Mouse (Mus musculus) ES-Bruce4 (cell line): ENCODE data around the gene Asic5. TPM values are rescaled to one million over a fixed set of nuclear protein-coding genes. Genes with fewer than 3 reads are reported as not detected.

Experiments used
- H3K27ac ChIP-seq: 2 replicates; pipeline ENCODE4 v1.5.1; 2012; ENCODE audit warnings: low read length, inconsistent platforms; ENCODE audit not compliant: insufficient read depth
- H3K27me3 ChIP-seq: 2 replicates; pipeline ENCODE4 v1.6.1; 2012; ENCODE audit warnings: mild to moderate bottlenecking, low read length, inconsistent platforms; ENCODE audit not compliant: control insufficient read depth, poor library complexity, insufficient read depth, severe bottlenecking
- H3K36me3 ChIP-seq: 2 replicates; pipeline ENCODE4 v1.6.1; 2012; ENCODE audit warnings: inconsistent platforms, mild to moderate bottlenecking, low read length, moderate library complexity; ENCODE audit not compliant: control insufficient read depth, poor library complexity, insufficient read depth, severe bottlenecking
- H3K4me1 ChIP-seq: one replicate; pipeline ENCODE4 v1.8.1; 2011; ENCODE audit warnings: low read length; ENCODE audit not compliant: control insufficient read depth, insufficient read depth
- H3K4me3 ChIP-seq: 2 replicates; pipeline ENCODE4 v1.5.1; 2011; ENCODE audit warnings: low read depth, mild to moderate bottlenecking, low read length
- H3K9ac ChIP-seq: 2 replicates; pipeline ENCODE4 v1.6.1; 2012; ENCODE audit warnings: low read depth, mild to moderate bottlenecking, inconsistent platforms; ENCODE audit not compliant: poor library complexity, severe bottlenecking
- H3K9me3 ChIP-seq: replicated peaks from 2 replicates; pipeline ENCODE4 v1.6.1; 2012; ENCODE audit warnings: mild to moderate bottlenecking, low read length, inconsistent platforms; ENCODE audit not compliant: control insufficient read depth, poor library complexity, insufficient read depth, severe bottlenecking
- CTCF ChIP-seq: IDR thresholded peaks from one replicate; pipeline ENCODE4 v1.8.1; 2011; ENCODE audit warnings: low read depth, low read length
- EP300 ChIP-seq: IDR thresholded peaks from 2 replicates; pipeline ENCODE4 v1.6.1; 2011; ENCODE audit warnings: low read depth, low read length; ENCODE audit not compliant: insufficient read depth
- POLR2A ChIP-seq: IDR thresholded peaks from one replicate; pipeline ENCODE4 v1.8.1; 2011; ENCODE audit warnings: low read length; ENCODE audit not compliant: insufficient read depth
- polyA plus RNA-seq: library from polyadenylated mRNA; stranded (reverse); fragments of >200 nt; gene quantifications from 2 replicates; pipeline ENCODE4 v1.2.4, GENCODE M21; 2011; ENCODE audit warnings: low read depth; ENCODE audit not compliant: missing spikeins, insufficient read depth, insufficient read length

Gene Asic5
- polyA plus RNA-seq, 1 experiment, result not detected

GRCm38 (mm10) chr3:81949048-81949447 lies 33.0 kb upstream of the Asic5 start:
- no peaks in the 10 kb centered on the region for H3K27me3 ChIP-seq
- no peaks in the 10 kb centered on the region for H3K36me3 ChIP-seq
- no peak overlapping the region for H3K4me3 ChIP-seq
- no peak overlapping the region for H3K27ac ChIP-seq
- no peaks in the 10 kb centered on the region for H3K4me1 ChIP-seq
- no peaks in the 10 kb centered on the region for H3K9me3 ChIP-seq
- H3K9ac ChIP-seq, result no peak overlapping the region
- TF ChIP-seq POLR2A (no peak), EP300 (no peak), CTCF (no peak)

- TF ChIP-seq POLR2A (no peak), CTCF (no peak), EP300 (no peak)
- Histone ChIP-seq H3K4me1 (no peaks in the 10 kb centered on the region), H3K4me3 (no peak overlapping the region)
Measured at GRCm38 (mm10) chr3:81951785-81952184, 30.3 kb upstream of the Asic5 start.

GRCm38 (mm10) chr3:81957484-81957883 lies 24.6 kb upstream of the Asic5 start:
- TF ChIP-seq EP300 (no peak), CTCF (no peak), POLR2A (no peak)
- H3K36me3 ChIP-seq, result no peaks in the 10 kb centered on the region

More at GRCm38 (mm10) chr3:81951785-81952184, 30.3 kb upstream of the Asic5 start:
- Histone ChIP-seq H3K9ac (no peak overlapping the region), H3K27me3 (no peaks in the 10 kb centered on the region), H3K36me3 (no peaks in the 10 kb centered on the region), H3K27ac (no peak overlapping the region), H3K9me3 (no peaks in the 10 kb centered on the region)

GRCm38 (mm10) chr3:81961336-81961735 lies 20.8 kb upstream of the Asic5 start:
- Histone ChIP-seq H3K27ac (no peak overlapping the region), H3K4me3 (no peak overlapping the region), H3K27me3 (no peaks in the 10 kb centered on the region), H3K36me3 (no peaks in the 10 kb centered on the region), H3K4me1 (no peaks in the 10 kb centered on the region), H3K9ac (no peak overlapping the region), H3K9me3 (no peaks in the 10 kb centered on the region)
- TF ChIP-seq CTCF (no peak), POLR2A (no peak), EP300 (no peak)

More at GRCm38 (mm10) chr3:81957484-81957883, 24.6 kb upstream of the Asic5 start:
- Histone ChIP-seq H3K4me3 (no peak overlapping the region), H3K27ac (no peak overlapping the region), H3K27me3 (no peaks in the 10 kb centered on the region), H3K9me3 (no peaks in the 10 kb centered on the region), H3K9ac (no peak overlapping the region), H3K4me1 (no peaks in the 10 kb centered on the region)

- Histone ChIP-seq H3K9me3 (no peaks in the 10 kb centered on the region), H3K27me3 (no peaks in the 10 kb centered on the region), H3K27ac (no peak overlapping the region), H3K9ac (no peak overlapping the region), H3K4me1 (no peaks in the 10 kb centered on the region), H3K4me3 (no peak overlapping the region), H3K36me3 (no peaks in the 10 kb centered on the region)
- TF ChIP-seq CTCF (no peak), EP300 (no peak), POLR2A (no peak)
Measured at GRCm38 (mm10) chr3:81963768-81964167, 18.3 kb upstream of the Asic5 start.

- H3K27me3 ChIP-seq, result no peaks in the 10 kb centered on the region
- H3K4me3 ChIP-seq, result no peak overlapping the region
- no peak for TF ChIP-seq CTCF
- no peak for TF ChIP-seq POLR2A
- TF ChIP-seq EP300, result no peak
- no peaks in the 10 kb centered on the region for H3K36me3 ChIP-seq
- H3K27ac ChIP-seq, result no peak overlapping the region
- H3K9ac ChIP-seq, result no peak overlapping the region
- no peaks in the 10 kb centered on the region for H3K9me3 ChIP-seq
- H3K4me1 ChIP-seq, result no peaks in the 10 kb centered on the region
Measured at GRCm38 (mm10) chr3:81964596-81964995, 17.5 kb upstream of the Asic5 start.
